Mouse (Mus musculus): ENCODE measurements around the gene Rpl34. TPM values are rescaled to one million over a fixed set of nuclear protein-coding genes. Genes with fewer than 3 reads are reported as not detected.

Gene Rpl34
- polyA plus RNA-seq, 1 experiment from 2014 or later, result 491 TPM

Other genes starting within 250 kb of the Rpl34 start
- not detected in 3 replicates for gene Etnppl, start 113.0 kb downstream of the Rpl34 start, polyA plus RNA-seq (2018)
- gene Ostc, start 21.0 kb downstream of the Rpl34 start, polyA plus RNA-seq (2018), result 76.7 to 145 TPM (median 93.1 TPM) in 3 replicates